Mouse (Mus musculus): ENCODE measurements around the gene Nutm1. TPM values are rescaled to one million over a fixed set of nuclear protein-coding genes. Genes with fewer than 3 reads are reported as not detected.

Nutm1 gene
- polyA plus RNA-seq (2012; rRNA removed) (not detected in 2 replicates), polyA plus RNA-seq (2014; fragmentation: Nextera tagmentation; extraction: Ambion mirVana) (not detected in 2 replicates)

DNA sequence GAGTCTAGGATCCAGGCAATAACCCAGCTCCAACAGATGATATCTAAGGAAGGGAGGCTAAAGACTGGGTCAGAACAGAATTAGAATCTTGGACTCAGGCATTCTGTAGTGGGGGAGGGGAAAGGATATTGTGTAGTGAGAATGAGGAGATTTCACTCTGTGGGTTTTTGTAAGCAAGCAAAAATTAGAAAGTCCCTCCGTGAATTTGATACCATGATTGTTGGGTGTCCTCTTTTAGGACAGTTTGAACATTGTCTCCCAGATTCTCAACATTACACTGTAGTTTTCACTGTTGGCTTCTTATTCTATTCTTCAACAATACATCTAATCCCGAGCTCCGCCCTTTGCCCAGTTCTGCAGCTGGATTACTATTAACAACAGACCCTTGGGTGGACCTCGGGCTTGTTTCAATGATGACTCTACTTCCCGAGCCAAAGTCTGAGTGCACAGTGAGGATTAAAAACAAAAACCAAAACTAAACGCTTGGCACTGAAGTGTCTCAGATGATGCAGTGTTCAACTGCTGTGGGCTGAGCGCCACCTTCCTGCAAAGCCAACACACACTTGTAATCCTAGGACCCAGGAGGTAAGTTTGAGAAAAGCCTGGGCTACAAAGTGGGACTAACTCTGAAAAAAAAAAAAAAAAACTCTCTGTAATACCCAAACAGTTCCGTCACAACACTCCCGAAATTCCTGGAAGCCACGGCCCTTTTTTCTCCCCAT lies at the start of gene Nutm1:
Gene Nutm1 (minus strand): TSS at position 51 of the 722 bp plus-strand sequence.
- Histone ChIP-seq H3K9ac (ENCODE audit: low read depth, low read length, severe bottlenecking) (no peak within 1 kb of the TSS), H3K9me3 (ENCODE audit: control insufficient read depth, low read length) (no peaks in the 10 kb centered on the region), H3K4me3 (replicated peaks; ENCODE audit: low read length) (no peak within 1 kb of the TSS), H3K27me3 (ENCODE audit: control insufficient read depth, insufficient read depth, low read length) (no peaks in the 10 kb centered on the region), H3K27ac (replicated peaks; ENCODE audit: low read depth, low read length) (no peak within 1 kb of the TSS), H3K4me1 (ENCODE audit: control insufficient read depth, insufficient read depth, low read length) (peaks cover 6% of the 10 kb centered on the region), H3K4me2 (replicated peaks; ENCODE audit: low read depth, low read length, severe bottlenecking) (no peak within 1 kb of the TSS), H3K36me3 (ENCODE audit: control insufficient read depth, insufficient read depth, low read length) (no peaks in the 10 kb centered on the region)
- no peak for DNase-seq (ENCODE audit: low spot score)
- no peak for TF ChIP-seq POLR2A (IDR thresholded peaks at IDR 0.05; ENCODE audit: borderline replicate concordance, extremely low read depth, insufficient read depth, insufficient read length)
- no peak for ATAC-seq (ENCODE audit: low FRiP score, low read depth)
- WGBS = 74% methylated on average over 10 of the region's 10 CpGs

DNA sequence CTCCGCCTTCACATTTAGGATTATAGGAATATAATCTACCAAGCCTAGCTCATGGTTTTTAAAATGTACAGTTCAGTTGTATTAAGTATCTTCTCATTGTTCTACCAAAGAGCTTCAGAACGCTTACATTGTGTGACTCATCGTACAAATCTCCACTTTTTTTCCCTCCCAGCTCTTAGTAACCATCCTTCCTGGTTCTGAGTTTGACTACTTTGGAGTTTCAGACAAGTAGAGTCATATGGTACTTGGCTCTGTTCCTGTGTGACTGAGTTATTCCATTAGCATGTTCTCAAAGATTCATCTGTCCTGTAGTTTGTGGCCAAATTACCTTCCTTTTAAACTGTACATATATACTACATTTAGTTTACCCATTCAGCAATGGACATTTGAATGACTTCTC lies 49.6 kb upstream of the Nutm1 start:
- Histone ChIP-seq H3K36me3 (ENCODE audit: control insufficient read depth, insufficient read depth, low read length) (no peaks in the 10 kb centered on the region), H3K27ac (replicated peaks; ENCODE audit: low read depth, low read length) (no peak overlapping the region), H3K9ac (ENCODE audit: low read depth, low read length, severe bottlenecking) (no peak overlapping the region), H3K27me3 (ENCODE audit: control insufficient read depth, insufficient read depth, low read length) (no peaks in the 10 kb centered on the region), H3K4me2 (replicated peaks; ENCODE audit: low read depth, low read length, severe bottlenecking) (no peak overlapping the region), H3K4me1 (ENCODE audit: control insufficient read depth, insufficient read depth, low read length) (no peaks in the 10 kb centered on the region), H3K9me3 (ENCODE audit: control insufficient read depth, low read length) (no peaks in the 10 kb centered on the region), H3K4me3 (replicated peaks; ENCODE audit: low read length) (no peak overlapping the region)
- no peak for DNase-seq (ENCODE audit: low spot score)
- no peak for TF ChIP-seq POLR2A (IDR thresholded peaks at IDR 0.05; ENCODE audit: borderline replicate concordance, extremely low read depth, insufficient read depth, insufficient read length)
- WGBS = 89% methylated on average over 3 of the region's 3 CpGs
- no peak for ATAC-seq (ENCODE audit: low FRiP score, low read depth)

DNA sequence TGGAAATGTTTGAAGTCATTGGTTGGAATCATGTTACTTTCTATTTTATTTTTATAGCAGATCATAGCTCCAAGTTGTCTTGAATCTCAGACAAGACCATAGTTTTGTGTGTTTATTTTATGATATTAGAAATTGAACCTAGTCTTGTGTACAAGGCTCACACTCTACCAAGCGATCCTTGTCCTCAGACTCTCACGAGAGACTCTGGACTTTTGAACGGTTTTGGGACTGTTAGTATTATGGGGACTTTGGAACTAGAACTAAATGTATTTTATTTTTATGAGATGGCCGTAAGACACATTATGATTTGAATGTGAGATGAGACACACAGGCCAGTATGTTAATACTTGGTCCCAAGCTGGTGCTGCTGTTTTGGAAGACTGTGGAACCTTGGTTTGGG lies 39.1 kb upstream of the Nutm1 start:
- no peak for TF ChIP-seq POLR2A (IDR thresholded peaks at IDR 0.05; ENCODE audit: borderline replicate concordance, extremely low read depth, insufficient read depth, insufficient read length)
- H3K9me3 ChIP-seq (ENCODE audit: control insufficient read depth, low read length) = no peaks in the 10 kb centered on the region
- H3K4me1 ChIP-seq (ENCODE audit: control insufficient read depth, insufficient read depth, low read length) = no peaks in the 10 kb centered on the region
- WGBS = 88% methylated on average over 4 of the region's 4 CpGs
- ATAC-seq (ENCODE audit: low FRiP score, low read depth) = no peak
- no peak overlapping the region for H3K27ac ChIP-seq (replicated peaks; ENCODE audit: low read depth, low read length)
- no peaks in the 10 kb centered on the region for H3K36me3 ChIP-seq (ENCODE audit: control insufficient read depth, insufficient read depth, low read length)
- no peak overlapping the region for H3K4me2 ChIP-seq (replicated peaks; ENCODE audit: low read depth, low read length, severe bottlenecking)
- no peak for DNase-seq (ENCODE audit: low spot score)
- no peak overlapping the region for H3K4me3 ChIP-seq (replicated peaks; ENCODE audit: low read length)
- H3K9ac ChIP-seq (ENCODE audit: low read depth, low read length, severe bottlenecking) = no peak overlapping the region
- no peaks in the 10 kb centered on the region for H3K27me3 ChIP-seq (ENCODE audit: control insufficient read depth, insufficient read depth, low read length)

DNA sequence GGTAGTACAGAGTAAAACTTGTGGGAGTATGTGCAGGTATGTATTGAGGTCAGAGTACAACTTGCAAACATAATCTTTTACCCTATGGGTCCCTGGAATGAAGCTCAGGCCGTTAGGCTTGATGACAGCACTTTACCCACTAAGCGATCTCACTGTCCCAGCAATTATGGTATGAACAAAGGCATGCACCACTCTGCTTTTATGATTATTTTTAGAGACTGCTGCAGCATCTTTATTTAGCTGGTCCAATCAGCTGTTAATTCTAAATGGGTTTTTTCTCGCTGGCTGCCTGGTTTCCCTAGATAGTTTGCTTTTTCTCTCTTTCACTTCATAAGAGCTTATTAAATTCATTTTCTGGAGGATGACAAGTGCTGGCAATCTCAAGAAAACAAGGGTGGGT lies 37.1 kb upstream of the Nutm1 start:
- no peak overlapping the region for H3K4me3 ChIP-seq (replicated peaks; ENCODE audit: low read length)
- TF ChIP-seq POLR2A (IDR thresholded peaks at IDR 0.05; ENCODE audit: borderline replicate concordance, extremely low read depth, insufficient read depth, insufficient read length) = no peak
- 80% methylated on average over 3 of the region's 3 CpGs for WGBS
- H3K27me3 ChIP-seq (ENCODE audit: control insufficient read depth, insufficient read depth, low read length) = no peaks in the 10 kb centered on the region
- H3K9me3 ChIP-seq (ENCODE audit: control insufficient read depth, low read length) = no peaks in the 10 kb centered on the region
- ATAC-seq (ENCODE audit: low FRiP score, low read depth) (no peak), DNase-seq (ENCODE audit: low spot score) (no peak)
- no peaks in the 10 kb centered on the region for H3K36me3 ChIP-seq (ENCODE audit: control insufficient read depth, insufficient read depth, low read length)
- no peak overlapping the region for H3K27ac ChIP-seq (replicated peaks; ENCODE audit: low read depth, low read length)
- H3K4me2 ChIP-seq (replicated peaks; ENCODE audit: low read depth, low read length, severe bottlenecking) = no peak overlapping the region
- no peaks in the 10 kb centered on the region for H3K4me1 ChIP-seq (ENCODE audit: control insufficient read depth, insufficient read depth, low read length)
- H3K9ac ChIP-seq (ENCODE audit: low read depth, low read length, severe bottlenecking) = no peak overlapping the region

DNA sequence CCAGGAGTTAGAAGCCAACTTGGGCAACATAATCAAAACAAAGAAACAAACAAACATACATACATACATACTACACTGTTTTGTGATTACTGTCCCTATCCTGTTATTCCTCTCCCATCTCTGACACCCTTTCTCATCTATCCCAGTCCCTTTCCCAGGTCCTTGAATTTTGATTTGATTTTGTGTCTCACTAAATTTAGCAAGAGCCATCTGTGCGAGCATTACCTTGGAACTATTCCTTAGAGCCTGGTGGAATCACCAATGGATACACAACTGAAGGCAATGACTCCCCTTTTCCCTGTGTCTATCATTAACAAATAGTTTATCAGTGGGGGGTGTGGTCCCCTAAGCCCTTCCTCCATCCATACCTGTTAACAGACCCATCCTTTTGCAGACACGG lies 33.7 kb upstream of the Nutm1 start:
- Histone ChIP-seq H3K9me3 (ENCODE audit: control insufficient read depth, low read length) (no peaks in the 10 kb centered on the region), H3K4me2 (replicated peaks; ENCODE audit: low read depth, low read length, severe bottlenecking) (no peak overlapping the region), H3K4me1 (ENCODE audit: control insufficient read depth, insufficient read depth, low read length) (no peaks in the 10 kb centered on the region), H3K36me3 (ENCODE audit: control insufficient read depth, insufficient read depth, low read length) (no peaks in the 10 kb centered on the region), H3K4me3 (replicated peaks; ENCODE audit: low read length) (no peak overlapping the region), H3K27ac (replicated peaks; ENCODE audit: low read depth, low read length) (no peak overlapping the region), H3K9ac (ENCODE audit: low read depth, low read length, severe bottlenecking) (no peak overlapping the region), H3K27me3 (ENCODE audit: control insufficient read depth, insufficient read depth, low read length) (no peaks in the 10 kb centered on the region)
- no peak for TF ChIP-seq POLR2A (IDR thresholded peaks at IDR 0.05; ENCODE audit: borderline replicate concordance, extremely low read depth, insufficient read depth, insufficient read length)
- 86% methylated on average over 2 of the region's 2 CpGs for WGBS
- ATAC-seq (ENCODE audit: low FRiP score, low read depth) (no peak), DNase-seq (ENCODE audit: low spot score) (no peak)
